Mouse (Mus musculus) liver, embryonic 16.5 days (tissue): ENCODE measurements at regions not wholly inside any gene's neighbourhood (a gene's known extent, or its start where the extent isn't known, plus 50 kb on each side); places are given as distances from the start of the nearest gene placed in this dataset.

Experiments used
- ATAC-seq: fragments of 200-750 bp; cut with Nextera tagmentation; 2 replicates; pipeline ENCODE4 v1.8.0; 2017; ENCODE audit warnings: low read depth, mild to moderate bottlenecking, moderate number of reproducible peaks, moderate library complexity
- H3K27ac ChIP-seq: fragments of 300-500 bp; sonication (generic); 2 replicates; pipeline ENCODE4 v1.5.1; 2014; ENCODE audit warnings: mild to moderate bottlenecking, low read length
- H3K27me3 ChIP-seq: fragments of 300-500 bp; sonication (generic); 2 replicates; pipeline ENCODE4 v1.6.1; 2014; ENCODE audit warnings: low read depth, low read length, mixed read lengths; ENCODE audit not compliant: control insufficient read depth, insufficient read depth
- H3K36me3 ChIP-seq: fragments of 300-500 bp; sonication (generic); 2 replicates; pipeline ENCODE4 v1.6.1; 2014; ENCODE audit warnings: mild to moderate bottlenecking; ENCODE audit not compliant: control insufficient read depth, insufficient read depth
- H3K4me1 ChIP-seq: fragments of 300-500 bp; sonication (generic); 2 replicates; pipeline ENCODE4 v1.6.1; 2014; ENCODE audit warnings: low read depth, low read length, mixed read lengths; ENCODE audit not compliant: control insufficient read depth
- H3K4me2 ChIP-seq: fragments of 300-500 bp; sonication (generic); 2 replicates; pipeline ENCODE4 v1.6.1; 2014; ENCODE audit warnings: low read depth, low read length, mixed read lengths
- H3K4me3 ChIP-seq: fragments of 300-500 bp; sonication (generic); 2 replicates; pipeline ENCODE4 v1.5.1; 2014; ENCODE audit warnings: low read depth, mild to moderate bottlenecking, low read length
- H3K9ac ChIP-seq: fragments of 300-500 bp; sonication (generic); 2 replicates; pipeline ENCODE4 v1.6.1; 2014; ENCODE audit warnings: low read depth, low read length
- H3K9me3 ChIP-seq: fragments of 300-500 bp; sonication (generic); replicated peaks from 2 replicates; pipeline ENCODE4 v1.6.1; 2016; ENCODE audit warnings: low read length; ENCODE audit not compliant: control insufficient read depth
- WGBS: fragments of 180-500 bp; shearing (Covaris S2); extraction: QIAGEN DNeasy Blood & Tissue Kit; methylation state at CpG from one replicate; pipeline ENCODE4 v1.1.7; 2014; ENCODE audit not compliant: insufficient replicate concordance; 5-methylcytosine and 5-hydroxymethylcytosine counted together

- ATAC-seq: no peak
Observed at GRCm38 (mm10) chr6:51347721-51348120, 84.7 kb upstream of the Nfe2l3 start.

GRCm38 (mm10) chr6:51349771-51350170, 82.7 kb upstream of the Nfe2l3 start:
- Histone ChIP-seq H3K4me1 (no peaks in the 10 kb centered on the region), H3K36me3 (no peaks in the 10 kb centered on the region), H3K4me2 (no peak overlapping the region), H3K27ac (no peak overlapping the region), H3K9me3 (no peaks in the 10 kb centered on the region), H3K9ac (no peak overlapping the region), H3K27me3 (no peaks in the 10 kb centered on the region), H3K4me3 (no peak overlapping the region)
- ATAC-seq: no peak
- WGBS: 63% methylated on average over 3 of the region's 3 CpGs

More at GRCm38 (mm10) chr6:51347721-51348120, 84.7 kb upstream of the Nfe2l3 start:
- H3K9ac ChIP-seq: no peak overlapping the region
- H3K27me3 ChIP-seq: no peaks in the 10 kb centered on the region
- no peak overlapping the region for H3K4me3 ChIP-seq
- 68% methylated on average over 9 of the region's 9 CpGs for WGBS
- H3K36me3 ChIP-seq: no peaks in the 10 kb centered on the region
- no peak overlapping the region for H3K4me2 ChIP-seq
- H3K9me3 ChIP-seq: no peaks in the 10 kb centered on the region
- H3K4me1 ChIP-seq: no peaks in the 10 kb centered on the region
- no peak overlapping the region for H3K27ac ChIP-seq

GRCm38 (mm10) chr6:51355041-51355440, 77.4 kb upstream of the Nfe2l3 start:
- Histone ChIP-seq H3K27me3 (no peaks in the 10 kb centered on the region), H3K4me1 (no peaks in the 10 kb centered on the region), H3K36me3 (no peaks in the 10 kb centered on the region), H3K4me2 (no peak overlapping the region), H3K9ac (no peak overlapping the region), H3K9me3 (no peaks in the 10 kb centered on the region), H3K4me3 (no peak overlapping the region), H3K27ac (no peak overlapping the region)
- 73% methylated on average over 11 of the region's 11 CpGs for WGBS
- no peak for ATAC-seq

- H3K4me3 ChIP-seq: no peak overlapping the region
- H3K9me3 ChIP-seq: no peaks in the 10 kb centered on the region
- H3K27me3 ChIP-seq: no peaks in the 10 kb centered on the region
- no peak overlapping the region for H3K27ac ChIP-seq
- 33% methylated on average over 12 of the region's 12 CpGs for WGBS
- H3K4me1 ChIP-seq: no peaks in the 10 kb centered on the region
- H3K9ac ChIP-seq: no peak overlapping the region
- no peak overlapping the region for H3K4me2 ChIP-seq
- no peak for ATAC-seq
- no peaks in the 10 kb centered on the region for H3K36me3 ChIP-seq
Observed at GRCm38 (mm10) chr6:51361611-51362180, 70.8 kb upstream of the Nfe2l3 start.

GRCm38 (mm10) chr6:51362475-51363226, 69.8 kb upstream of the Nfe2l3 start:
- no peak for ATAC-seq
- WGBS: 2% methylated on average over 15 of the region's 15 CpGs
- H3K4me2 ChIP-seq: peak overlapping the region; percentile 38
- no peaks in the 10 kb centered on the region for H3K27me3 ChIP-seq
- H3K36me3 ChIP-seq: no peaks in the 10 kb centered on the region
- H3K4me1 ChIP-seq: no peaks in the 10 kb centered on the region
- no peak overlapping the region for H3K9ac ChIP-seq
- no peaks in the 10 kb centered on the region for H3K9me3 ChIP-seq
- no peak overlapping the region for H3K27ac ChIP-seq
- H3K4me3 ChIP-seq: peak overlapping the region; percentile 9; the same call in 1 of the 2 replicates

GRCm38 (mm10) chr6:51364776-51365175, 67.7 kb upstream of the Nfe2l3 start:
- WGBS: 71% methylated on average over 6 of the region's 6 CpGs
- no peak for ATAC-seq
- Histone ChIP-seq H3K4me3 (no peak overlapping the region), H3K4me2 (no peak overlapping the region), H3K27me3 (no peaks in the 10 kb centered on the region), H3K9ac (no peak overlapping the region), H3K36me3 (no peaks in the 10 kb centered on the region), H3K9me3 (no peaks in the 10 kb centered on the region), H3K4me1 (no peaks in the 10 kb centered on the region), H3K27ac (no peak overlapping the region)

- 68% methylated on average over 6 of the region's 6 CpGs for WGBS
- no peaks in the 10 kb centered on the region for H3K36me3 ChIP-seq
- H3K4me3 ChIP-seq: no peak overlapping the region
- H3K27ac ChIP-seq: no peak overlapping the region
- no peak overlapping the region for H3K4me2 ChIP-seq
- no peak overlapping the region for H3K9ac ChIP-seq
- no peaks in the 10 kb centered on the region for H3K27me3 ChIP-seq
- H3K9me3 ChIP-seq: no peaks in the 10 kb centered on the region
- ATAC-seq: no peak
- H3K4me1 ChIP-seq: no peaks in the 10 kb centered on the region
Observed at GRCm38 (mm10) chr6:51369771-51370170, 62.7 kb upstream of the Nfe2l3 start.

GRCm38 (mm10) chr6:51372357-51372756, 60.1 kb upstream of the Nfe2l3 start:
- no peak overlapping the region for H3K27ac ChIP-seq
- no peak for ATAC-seq
- H3K4me2 ChIP-seq: no peak overlapping the region
- 60% methylated on average over 7 of the region's 7 CpGs for WGBS
- H3K9ac ChIP-seq: no peak overlapping the region
- no peaks in the 10 kb centered on the region for H3K4me1 ChIP-seq
- H3K36me3 ChIP-seq: no peaks in the 10 kb centered on the region
- no peaks in the 10 kb centered on the region for H3K27me3 ChIP-seq
- no peak overlapping the region for H3K4me3 ChIP-seq
- no peaks in the 10 kb centered on the region for H3K9me3 ChIP-seq

GRCm38 (mm10) chr6:51378436-51378835, 54.0 kb upstream of the Nfe2l3 start:
- Histone ChIP-seq H3K9ac (no peak overlapping the region), H3K36me3 (no peaks in the 10 kb centered on the region), H3K27ac (no peak overlapping the region), H3K9me3 (no peaks in the 10 kb centered on the region), H3K27me3 (no peaks in the 10 kb centered on the region), H3K4me2 (no peak overlapping the region), H3K4me3 (no peak overlapping the region), H3K4me1 (no peaks in the 10 kb centered on the region)
- ATAC-seq: no peak
- WGBS: 71% methylated on average over 3 of the region's 3 CpGs
